In the genomic region with DNA sequence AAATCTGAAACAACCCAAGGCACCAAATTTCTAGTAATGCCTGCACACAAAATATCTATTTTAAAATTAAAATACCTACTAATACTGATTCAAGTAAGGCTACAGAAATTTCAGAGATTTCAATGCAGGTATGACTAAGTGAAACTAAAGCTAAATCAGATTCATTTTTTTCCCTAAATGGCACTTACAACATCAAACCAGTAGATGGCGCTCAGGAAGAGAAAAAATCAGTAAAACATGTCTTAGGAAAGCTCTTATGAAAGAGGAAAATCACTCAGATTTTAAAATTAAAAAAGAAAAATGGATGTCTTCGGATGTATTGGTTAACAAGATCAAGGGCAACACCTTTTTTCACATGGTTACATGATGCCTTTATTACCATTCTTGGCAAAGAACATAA, we compare ENCODE assay signal across 9 mouse cellular contexts.
A peak's percentile ranks its signal among the peaks of the same experiment; 100 is the strongest.
DNase-seq lines count a peak whose midpoint lies in the region; ATAC-seq and TF ChIP-seq lines count a peak whose summit lies in the region.
"Had no signal": no experiment of that assay in that cellular context is flagged by ENCODE, and none has a peak within 500 bp of the region (broad histone marks: within the 10 kb centered on the region; RNA-seq: fewer than 3 reads in every experiment).

No protein-coding gene starts in this region.

- ATAC-seq in forebrain, postnatal 0 days: no peak; the same call in 1 of the 2 replicates
- no peak for ATAC-seq in forebrain, embryonic 11.5 days (replicated peaks; ENCODE audit: low FRiP score)
- ATAC-seq in midbrain, embryonic 11.5 days (ENCODE audit: low FRiP score): no peak
- ATAC-seq in midbrain, embryonic 13.5 days: no peak
- ATAC-seq in neutrophil, adult 5-6 weeks (ENCODE audit: extremely low read depth, insufficient number of reproducible peaks, low FRiP score, poor library complexity, severe bottlenecking): peak; percentile 44; the same call in 1 of the 2 replicates
- no peak for ATAC-seq in midbrain, embryonic 15.5 days (replicated peaks)

- no peak overlapping the region for H3K27ac ChIP-seq in forebrain, postnatal 0 days (ENCODE audit: low read depth, low read length)
- H3K27ac ChIP-seq in forebrain, embryonic 11.5 days (ENCODE audit: low read depth, low read length): no peak overlapping the region
- H3K27ac ChIP-seq in midbrain, embryonic 11.5 days (ENCODE audit: low read depth, low read length): no peak overlapping the region
- H3K27ac ChIP-seq in midbrain, embryonic 13.5 days: no peak overlapping the region
- no peak overlapping the region for H3K27ac ChIP-seq in midbrain, embryonic 15.5 days
- H3K27ac ChIP-seq: hindbrain, embryonic 15.5 days had no signal

- no peaks in the 10 kb centered on the region for H3K9me3 ChIP-seq in forebrain, postnatal 0 days (ENCODE audit: low read length)
- H3K9me3 ChIP-seq in forebrain, embryonic 11.5 days (ENCODE audit: control insufficient read depth, low read length): no peaks in the 10 kb centered on the region
- no peaks in the 10 kb centered on the region for H3K9me3 ChIP-seq in midbrain, embryonic 11.5 days (ENCODE audit: control insufficient read depth, low read length)
- H3K9me3 ChIP-seq in midbrain, embryonic 13.5 days: no peaks in the 10 kb centered on the region
- H3K9me3 ChIP-seq in midbrain, embryonic 15.5 days: no peaks in the 10 kb centered on the region
- H3K9me3 ChIP-seq: hindbrain, embryonic 15.5 days had no signal

- H3K4me3 ChIP-seq in forebrain, postnatal 0 days (ENCODE audit: low read depth, low read length): no peak overlapping the region
- no peak overlapping the region for H3K4me3 ChIP-seq in forebrain, embryonic 11.5 days (ENCODE audit: low read depth, low read length)
- no peak overlapping the region for H3K4me3 ChIP-seq in midbrain, embryonic 11.5 days (ENCODE audit: low read depth, low read length)
- H3K4me3 ChIP-seq in midbrain, embryonic 13.5 days (replicated peaks): no peak overlapping the region
- H3K4me3 ChIP-seq in midbrain, embryonic 15.5 days: no peak overlapping the region
- H3K4me3 ChIP-seq: hindbrain, embryonic 15.5 days had no signal

- 3% methylated on average over 2 of the region's 2 CpGs for WGBS in forebrain, postnatal 0 days
- 5% methylated on average over 2 of the region's 2 CpGs for WGBS in forebrain, embryonic 11.5 days
- WGBS in midbrain, embryonic 11.5 days: 5% methylated on average over 2 of the region's 2 CpGs
- 3% methylated on average over 2 of the region's 2 CpGs for WGBS in midbrain, embryonic 13.5 days
- WGBS in midbrain, embryonic 15.5 days: 8% methylated on average over 2 of the region's 2 CpGs

- no peaks in the 10 kb centered on the region for H3K27me3 ChIP-seq in forebrain, postnatal 0 days (ENCODE audit: insufficient read depth, low read length)
- H3K27me3 ChIP-seq in forebrain, embryonic 11.5 days (ENCODE audit: control insufficient read depth, insufficient read depth, low read length): no peaks in the 10 kb centered on the region
- H3K27me3 ChIP-seq in midbrain, embryonic 11.5 days (ENCODE audit: control insufficient read depth, insufficient read depth, low read length): no peaks in the 10 kb centered on the region
- H3K27me3 ChIP-seq in midbrain, embryonic 13.5 days: no peaks in the 10 kb centered on the region
- H3K27me3 ChIP-seq in midbrain, embryonic 15.5 days (replicated peaks): no peaks in the 10 kb centered on the region
- H3K27me3 ChIP-seq: hindbrain, embryonic 15.5 days had no signal

- H3K4me1 ChIP-seq in forebrain, postnatal 0 days (ENCODE audit: insufficient read depth): no peaks in the 10 kb centered on the region
- H3K4me1 ChIP-seq in forebrain, embryonic 11.5 days (replicated peaks; ENCODE audit: control insufficient read depth, insufficient read depth, low read length): no peaks in the 10 kb centered on the region
- H3K4me1 ChIP-seq in midbrain, embryonic 11.5 days (ENCODE audit: control insufficient read depth, insufficient read depth, low read length): no peaks in the 10 kb centered on the region
- no peaks in the 10 kb centered on the region for H3K4me1 ChIP-seq in midbrain, embryonic 13.5 days (replicated peaks)
- no peaks in the 10 kb centered on the region for H3K4me1 ChIP-seq in midbrain, embryonic 15.5 days
- H3K4me1 ChIP-seq: hindbrain, embryonic 15.5 days had no signal

- DNase-seq in forebrain, postnatal 0 days: peak; percentile 76
- DNase-seq in forebrain, embryonic 11.5 days (ENCODE audit: low spot score): no peak
- DNase-seq in midbrain, embryonic 11.5 days (ENCODE audit: low spot score, missing footprints): peak; percentile 91
- peak; percentile 65 for DNase-seq in embryo, embryonic 10.5 days (ENCODE audit: low spot score)
- DNase-seq in gastrocnemius, postnatal 25 days: no peak

- no peak overlapping the region for H3K4me2 ChIP-seq in forebrain, postnatal 0 days (ENCODE audit: low read depth)
- H3K4me2 ChIP-seq in forebrain, embryonic 11.5 days (ENCODE audit: low read depth, low read length, severe bottlenecking): no peak overlapping the region
- H3K4me2 ChIP-seq in midbrain, embryonic 11.5 days: no peak overlapping the region
- H3K4me2 ChIP-seq in midbrain, embryonic 13.5 days (replicated peaks): no peak overlapping the region
- no peak overlapping the region for H3K4me2 ChIP-seq in midbrain, embryonic 15.5 days
- H3K4me2 ChIP-seq: hindbrain, embryonic 15.5 days had no signal

- TF ChIP-seq CTCF in forebrain, postnatal 0 days (IDR thresholded peaks at IDR 0.05; ENCODE audit: low read depth): peak; percentile 72

- H3K36me3 ChIP-seq in forebrain, postnatal 0 days (ENCODE audit: insufficient read depth): no peaks in the 10 kb centered on the region
- H3K36me3 ChIP-seq in forebrain, embryonic 11.5 days (ENCODE audit: control insufficient read depth, insufficient read depth, low read length): no peaks in the 10 kb centered on the region
- no peaks in the 10 kb centered on the region for H3K36me3 ChIP-seq in midbrain, embryonic 11.5 days (ENCODE audit: control insufficient read depth, insufficient read depth, low read length)
- H3K36me3 ChIP-seq in midbrain, embryonic 13.5 days: no peaks in the 10 kb centered on the region
- H3K36me3 ChIP-seq in midbrain, embryonic 15.5 days (replicated peaks): no peaks in the 10 kb centered on the region
- H3K36me3 ChIP-seq: hindbrain, embryonic 15.5 days had no signal

- H3K9ac ChIP-seq in forebrain, postnatal 0 days: no peak overlapping the region
- H3K9ac ChIP-seq in forebrain, embryonic 11.5 days (ENCODE audit: low read length): no peak overlapping the region
- no peak overlapping the region for H3K9ac ChIP-seq in midbrain, embryonic 11.5 days (ENCODE audit: low read length)
- no peak overlapping the region for H3K9ac ChIP-seq in midbrain, embryonic 13.5 days (replicated peaks)
- no peak overlapping the region for H3K9ac ChIP-seq in midbrain, embryonic 15.5 days
- H3K9ac ChIP-seq: hindbrain, embryonic 15.5 days had no signal

Comparison
In these comparisons a context has a peak if more than half of its experiments do, and no peak if none do; other contexts are left out.
1. DNase-seq: peak in forebrain, postnatal 0 days (single experiment), midbrain, embryonic 11.5 days (single experiment) and embryo, embryonic 10.5 days (single experiment); none in forebrain, embryonic 11.5 days (single experiment) and gastrocnemius, postnatal 25 days (single experiment).